Mouse (Mus musculus) intestine, embryonic 14.5 days (tissue): ENCODE results near the gene Olfr358. TPM values are rescaled to one million over a fixed set of nuclear protein-coding genes. Genes with fewer than 3 reads are reported as not detected.

Source experiments
- ATAC-seq: fragments of 200-750 bp; cut with Nextera tagmentation; replicated peaks from 2 replicates; pipeline ENCODE4 v1.8.0; 2017; ENCODE audit warnings: low read depth, moderate number of reproducible peaks, moderate TSS enrichment, moderate library complexity; ENCODE audit not compliant: low FRiP score, low TSS enrichment
- DNase-seq: peaks from one replicate; pipeline ENCODE4 v3.0.0-alpha.2; 2018; ENCODE audit warnings: low spot score
- H3K27ac ChIP-seq: fragments of 300-500 bp; sonication (generic); 2 replicates; pipeline ENCODE4 v1.5.1; 2014; ENCODE audit warnings: low read depth, mild to moderate bottlenecking, control low read depth
- H3K27me3 ChIP-seq: fragments of 300-500 bp; sonication (generic); replicated peaks from 2 replicates; pipeline ENCODE4 v1.6.1; 2014; ENCODE audit warnings: low read length, control low read depth; ENCODE audit not compliant: control insufficient read depth, insufficient read depth
- H3K36me3 ChIP-seq: fragments of 300-500 bp; sonication (generic); 2 replicates; pipeline ENCODE4 v1.6.1; 2014; ENCODE audit warnings: low read length, control low read depth; ENCODE audit not compliant: control insufficient read depth, insufficient read depth
- H3K4me1 ChIP-seq: fragments of 300-500 bp; sonication (generic); replicated peaks from 2 replicates; pipeline ENCODE4 v1.6.1; 2014; ENCODE audit warnings: low read length, control low read depth, mixed read lengths; ENCODE audit not compliant: control insufficient read depth, insufficient read depth
- H3K4me2 ChIP-seq: fragments of 300-500 bp; sonication (generic); 2 replicates; pipeline ENCODE4 v1.6.1; 2014; ENCODE audit warnings: low read length
- H3K4me3 ChIP-seq: fragments of 300-500 bp; sonication (generic); 2 replicates; pipeline ENCODE4 v1.5.1; 2014; ENCODE audit warnings: low read depth, low read length, control low read depth, mixed read lengths
- H3K9ac ChIP-seq: fragments of 300-500 bp; sonication (generic); 2 replicates; pipeline ENCODE4 v1.6.1; 2014; ENCODE audit warnings: mild to moderate bottlenecking, low read length
- H3K9me3 ChIP-seq: fragments of 300-500 bp; sonication (generic); 2 replicates; pipeline ENCODE4 v1.6.1; 2016; ENCODE audit warnings: low read length, control low read depth; ENCODE audit not compliant: control insufficient read depth
- WGBS: fragments of 180-500 bp; shearing (Covaris S2); extraction: QIAGEN DNeasy Blood & Tissue Kit; methylation state at CpG from one replicate; pipeline ENCODE4 v1.1.7; 2014; 5-methylcytosine and 5-hydroxymethylcytosine counted together
- polyA plus RNA-seq: library from polyadenylated mRNA; unstranded; fragments of >200 nt; fragmentation: Nextera tagmentation; extraction: Ambion mirVana; gene quantifications from 2 replicates; pipeline ENCODE4 v1.2.1, GENCODE M21; 2014

Olfr358 gene
- not detected in 2 replicates for polyA plus RNA-seq

GRCm38 (mm10) chr2:37009235-37009634 is at the start of gene Olfr358:
Gene Olfr358, minus strand, starts transcription at chr2:37009335.
- H3K4me1 ChIP-seq = no peaks in the 10 kb centered on the region
- no peak within 1 kb of the TSS for H3K4me2 ChIP-seq
- ATAC-seq (no peak), DNase-seq (no peak)
- no peaks in the 10 kb centered on the region for H3K9me3 ChIP-seq
- H3K27ac ChIP-seq = no peak within 1 kb of the TSS
- H3K27me3 ChIP-seq = no peaks in the 10 kb centered on the region
- H3K36me3 ChIP-seq = no peaks in the 10 kb centered on the region
- H3K9ac ChIP-seq = no peak within 1 kb of the TSS
- no peak within 1 kb of the TSS for H3K4me3 ChIP-seq

- H3K4me1 ChIP-seq = no peaks in the 10 kb centered on the region
- DNase-seq (no peak), ATAC-seq (no peak)
- H3K9ac ChIP-seq = no peak overlapping the region
- no peak overlapping the region for H3K4me2 ChIP-seq
- WGBS = 56% methylated on average over 1 of the region's 1 CpGs
- H3K9me3 ChIP-seq = no peaks in the 10 kb centered on the region
- H3K27ac ChIP-seq = no peak overlapping the region
- no peaks in the 10 kb centered on the region for H3K27me3 ChIP-seq
- no peaks in the 10 kb centered on the region for H3K36me3 ChIP-seq
- H3K4me3 ChIP-seq = no peak overlapping the region
Observed at GRCm38 (mm10) chr2:36997030-36997429, 12.1 kb downstream of the Olfr358 start.

- DNase-seq (no peak), ATAC-seq (no peak)
- Histone ChIP-seq H3K27ac (no peak within 1 kb of the TSS), H3K27me3 (no peaks in the 10 kb centered on the region), H3K9ac (no peak within 1 kb of the TSS), H3K4me2 (no peak within 1 kb of the TSS), H3K9me3 (0 out of 2 replicates have a peak, but pooled peaks cover 2% of the 10 kb centered on the region), H3K36me3 (no peaks in the 10 kb centered on the region), H3K4me1 (no peaks in the 10 kb centered on the region), H3K4me3 (no peak within 1 kb of the TSS)
- 58% methylated on average over 1 of the region's 1 CpGs for WGBS
Observed at GRCm38 (mm10) chr2:36993527-36993926, 15.6 kb downstream of the Olfr358 start, which contains the start of gene Olfr357. Gene Olfr357, plus strand, starts transcription at chr2:36993827.

Other genes with a start within 250 kb of the Olfr358 start
- not detected in 2 replicates for gene Olfr348, start 225.1 kb downstream of the Olfr358 start, polyA plus RNA-seq
- gene Olfr50, start 218.8 kb downstream of the Olfr358 start, polyA plus RNA-seq = not detected in 2 replicates
- not detected in 2 replicates for gene Olfr3, start 192.3 kb downstream of the Olfr358 start, polyA plus RNA-seq
- not detected in 2 replicates for gene Olfr350, start 163.0 kb downstream of the Olfr358 start, polyA plus RNA-seq
- gene Olfr351, start 146.7 kb downstream of the Olfr358 start, polyA plus RNA-seq = not detected in 2 replicates
- not detected in 2 replicates for gene Olfr352, start 140.9 kb downstream of the Olfr358 start, polyA plus RNA-seq
- not detected in 2 replicates for gene Olfr353, start 116.4 kb downstream of the Olfr358 start, polyA plus RNA-seq
- gene Olfr354, start 103.7 kb downstream of the Olfr358 start, polyA plus RNA-seq = not detected in 2 replicates
- not detected in 2 replicates for gene Olfr355, start 80.4 kb downstream of the Olfr358 start, polyA plus RNA-seq
- gene Olfr356, start 72.2 kb downstream of the Olfr358 start, polyA plus RNA-seq = not detected in 2 replicates
- gene Olfr357, start 15.5 kb downstream of the Olfr358 start, polyA plus RNA-seq = not detected in 2 replicates
- not detected in 2 replicates for gene Olfr360, start 56.4 kb upstream of the Olfr358 start, polyA plus RNA-seq
- not detected in 2 replicates for gene Olfr361, start 80.0 kb upstream of the Olfr358 start, polyA plus RNA-seq
- not detected in 2 replicates for gene Olfr362, start 108.6 kb upstream of the Olfr358 start, polyA plus RNA-seq
- gene Olfr364-ps1, start 130.0 kb upstream of the Olfr358 start, polyA plus RNA-seq = not detected in 2 replicates
- not detected in 2 replicates for gene Olfr365, start 178.9 kb upstream of the Olfr358 start, polyA plus RNA-seq
- gene Olfr366, start 202.2 kb upstream of the Olfr358 start, polyA plus RNA-seq = not detected in 2 replicates